Mouse (Mus musculus) right cerebral cortex, postnatal 14 days (tissue): ENCODE measurements at regions not wholly inside any gene's neighbourhood (a gene's known extent, or its start where the extent isn't known, plus 50 kb on each side); places are given as distances from the start of the nearest gene placed in this dataset.

Experiments used
- DNase-seq: peaks from one replicate; pipeline ENCODE4 v3.0.0; 2022

DNA sequence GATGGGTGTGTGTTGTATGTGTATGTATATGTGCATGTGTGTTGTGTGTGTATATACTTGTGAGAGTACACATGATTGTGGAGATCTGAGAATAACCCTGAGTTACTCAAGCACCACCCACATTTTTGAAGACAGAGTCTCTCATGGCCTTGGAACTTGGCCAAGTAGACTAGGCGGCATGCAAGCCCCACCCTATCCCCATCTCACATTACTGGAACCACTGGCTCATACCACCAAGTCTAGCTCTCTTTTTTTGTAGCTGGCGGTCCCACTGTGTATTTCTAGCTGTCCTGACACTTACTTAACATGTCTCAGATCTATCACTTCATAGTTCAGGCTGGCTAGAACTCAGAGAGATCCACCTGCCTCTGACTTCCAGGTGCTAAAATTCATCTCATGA lies 128.0 kb upstream of the Hs6st1 start:
- DNase-seq, result no peak

DNA sequence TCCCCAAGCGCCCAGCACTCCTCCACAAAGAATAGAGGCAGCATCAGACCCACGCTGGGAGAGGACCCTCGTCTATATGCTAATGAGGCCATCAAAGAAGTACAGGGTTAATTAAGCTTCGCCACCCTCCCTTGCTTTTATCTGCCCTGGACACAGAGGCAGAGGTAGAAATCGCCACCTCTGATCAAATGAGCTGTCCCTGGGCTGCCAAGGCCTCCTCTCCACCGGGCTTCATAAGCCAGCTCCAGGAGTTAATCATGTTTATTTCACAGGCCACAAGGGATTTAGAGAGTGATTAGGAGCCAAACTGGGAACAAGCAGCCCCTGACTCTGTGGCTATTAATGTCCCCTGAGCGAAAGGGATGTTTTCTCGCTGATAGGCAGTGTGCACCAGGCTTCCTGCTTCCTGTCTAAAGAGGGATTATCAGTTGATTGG lies 126.5 kb upstream of the Hs6st1 start:
- no peak for DNase-seq

DNA sequence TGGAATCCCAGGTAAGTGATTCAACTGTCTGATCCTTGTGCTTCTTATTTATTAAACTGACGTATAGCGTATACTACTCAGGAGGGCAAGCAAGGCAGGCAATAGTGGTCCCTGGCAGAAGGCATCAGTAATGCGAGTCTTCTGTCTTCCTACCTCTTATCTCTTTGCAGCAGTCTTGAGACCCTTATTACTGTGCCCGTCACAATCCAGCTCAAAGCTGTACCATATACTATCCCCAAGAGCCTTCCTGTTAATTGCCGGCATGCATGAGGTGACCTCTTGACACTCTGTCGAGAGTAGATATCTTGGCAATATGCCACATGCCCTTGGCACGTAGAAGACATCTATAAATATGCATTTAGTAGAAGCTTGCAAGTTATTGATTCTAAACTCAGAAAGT lies 126.0 kb upstream of the Hs6st1 start:
- DNase-seq, result no peak

DNA sequence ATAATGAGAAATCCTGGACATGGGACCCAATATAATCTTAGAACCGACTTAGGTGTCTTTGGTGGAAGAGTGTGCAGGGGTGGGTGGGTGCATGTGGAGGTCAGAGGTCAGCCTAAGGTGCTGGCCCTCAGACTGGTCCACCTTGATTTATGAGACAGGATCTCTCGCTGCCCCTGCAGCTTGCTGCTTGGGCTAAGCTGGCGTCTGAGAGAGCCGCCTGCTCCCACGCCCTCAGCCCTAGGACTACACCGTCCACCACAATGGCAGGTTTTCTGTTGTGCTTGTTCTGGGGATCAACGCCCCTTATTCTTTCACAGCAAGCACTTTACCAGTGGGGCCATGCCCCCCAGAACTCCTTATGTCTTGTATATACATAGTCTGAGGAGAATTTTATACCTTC lies 124.4 kb upstream of the Hs6st1 start:
- DNase-seq, result no peak

DNA sequence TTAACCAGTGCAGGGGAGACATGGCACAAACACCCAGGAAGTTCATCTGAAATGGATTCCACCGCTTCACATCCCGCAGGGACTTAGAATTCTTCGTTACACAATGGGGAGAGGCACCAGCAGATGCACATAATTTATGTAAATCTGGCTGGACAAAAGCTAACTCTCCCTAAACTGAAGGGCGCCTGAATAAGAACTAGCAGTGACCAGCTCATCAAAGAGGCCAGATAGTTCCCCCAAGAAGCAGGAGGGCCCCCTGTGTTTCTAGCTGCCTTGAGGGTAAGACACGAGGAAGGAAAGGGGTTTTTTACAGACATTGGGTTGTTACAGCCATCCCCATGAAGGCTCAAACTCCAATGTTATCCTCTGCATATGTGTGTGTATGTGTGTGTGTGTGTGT lies 123.8 kb upstream of the Hs6st1 start:
- DNase-seq, result no peak

DNA sequence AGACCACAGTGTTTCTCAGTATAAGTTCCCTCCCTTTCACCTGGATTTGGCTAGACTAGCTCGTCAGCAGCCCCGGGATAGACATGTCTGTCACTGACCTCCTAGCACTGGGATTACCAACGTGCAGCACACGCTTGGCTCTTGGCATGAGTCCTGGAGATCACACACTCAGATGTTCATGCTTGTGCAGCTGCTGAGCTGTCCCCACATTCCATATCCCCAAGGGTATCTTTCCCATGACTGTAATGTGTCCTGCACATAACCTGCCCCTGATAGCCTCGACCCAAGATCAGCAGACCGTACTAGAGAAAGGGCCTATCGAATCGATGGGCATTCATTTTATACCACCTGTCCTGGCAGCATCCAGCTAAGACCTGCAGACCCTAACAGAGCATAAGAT lies 123.4 kb upstream of the Hs6st1 start:
- no peak for DNase-seq

DNA sequence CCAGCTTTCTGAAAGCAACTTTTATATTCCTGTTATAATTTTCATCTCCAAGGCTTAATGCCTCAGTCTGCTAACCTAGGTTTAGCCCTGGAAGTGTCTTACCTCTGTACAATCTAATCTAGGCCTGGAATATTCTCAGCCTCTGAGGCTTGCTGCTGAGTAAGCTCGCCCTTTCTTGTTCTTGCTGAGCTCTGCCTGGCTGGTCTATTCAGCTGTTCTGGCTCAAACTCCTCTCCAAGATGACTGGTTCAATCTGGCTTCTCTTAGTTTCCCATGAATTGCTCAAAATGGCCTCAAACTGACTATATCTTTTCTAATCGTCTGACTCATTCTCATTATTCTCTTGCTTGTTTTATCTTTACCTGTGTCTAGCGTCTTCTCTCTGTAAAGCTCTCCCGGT lies 122.6 kb upstream of the Hs6st1 start:
- no peak for DNase-seq

DNA sequence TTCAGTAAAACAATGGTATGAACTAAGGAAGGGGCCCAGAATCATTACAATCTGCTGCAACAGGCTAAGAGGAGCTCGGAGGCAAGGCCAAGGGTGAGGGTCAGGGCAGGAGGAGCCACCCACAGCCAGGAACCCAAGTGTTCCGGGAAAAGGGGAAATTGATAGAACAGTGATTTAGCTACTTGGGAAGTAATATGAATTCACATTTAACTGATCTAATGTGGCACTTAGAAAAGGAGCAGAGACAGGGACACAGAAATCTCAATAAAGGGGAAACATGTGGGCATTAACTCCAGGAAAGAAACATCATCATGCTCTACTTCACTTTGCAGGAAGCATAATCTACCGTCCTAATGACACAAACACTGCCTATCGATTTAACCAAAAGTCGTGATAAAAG lies 120.1 kb upstream of the Hs6st1 start:
- no peak for DNase-seq

DNA sequence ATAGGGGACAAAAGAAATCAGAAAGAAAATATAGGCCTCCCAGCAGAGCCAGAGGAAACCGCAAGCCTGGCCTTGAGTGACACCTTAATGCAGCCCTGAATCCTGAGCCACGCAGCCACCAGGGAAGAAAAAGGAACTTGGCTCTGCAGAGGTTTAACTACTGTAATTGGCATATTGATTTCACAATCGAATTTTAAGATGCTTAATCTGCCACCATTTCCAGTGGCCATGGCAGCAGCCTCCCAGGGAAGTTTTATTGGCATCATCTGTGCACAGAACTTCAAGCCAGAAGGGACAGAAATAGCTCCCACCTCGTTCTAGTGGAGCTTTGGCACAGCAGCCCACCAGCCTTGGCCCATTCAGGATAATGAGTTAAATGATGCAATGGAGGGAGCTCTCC lies 117.1 kb upstream of the Hs6st1 start:
- DNase-seq, result no peak

DNA sequence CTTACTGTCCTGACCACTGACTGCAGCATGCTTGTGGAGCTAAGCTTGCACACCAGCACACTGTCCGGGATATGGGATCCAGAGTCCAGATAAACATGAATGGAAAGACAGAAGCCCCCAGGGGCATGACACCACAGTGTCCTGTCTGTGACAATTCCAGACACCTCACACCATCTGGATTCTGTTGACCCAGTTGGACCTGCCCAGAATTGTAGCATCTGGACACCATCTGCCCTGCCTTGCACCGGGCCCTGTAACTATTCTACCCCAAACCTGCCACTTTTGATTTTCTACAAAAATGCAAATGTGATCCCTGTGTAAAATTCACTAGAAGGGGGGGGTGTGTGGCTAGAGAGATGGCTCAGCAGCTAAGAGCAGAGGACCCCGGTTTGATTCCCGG lies 114.5 kb upstream of the Hs6st1 start:
- DNase-seq, result no peak

DNA sequence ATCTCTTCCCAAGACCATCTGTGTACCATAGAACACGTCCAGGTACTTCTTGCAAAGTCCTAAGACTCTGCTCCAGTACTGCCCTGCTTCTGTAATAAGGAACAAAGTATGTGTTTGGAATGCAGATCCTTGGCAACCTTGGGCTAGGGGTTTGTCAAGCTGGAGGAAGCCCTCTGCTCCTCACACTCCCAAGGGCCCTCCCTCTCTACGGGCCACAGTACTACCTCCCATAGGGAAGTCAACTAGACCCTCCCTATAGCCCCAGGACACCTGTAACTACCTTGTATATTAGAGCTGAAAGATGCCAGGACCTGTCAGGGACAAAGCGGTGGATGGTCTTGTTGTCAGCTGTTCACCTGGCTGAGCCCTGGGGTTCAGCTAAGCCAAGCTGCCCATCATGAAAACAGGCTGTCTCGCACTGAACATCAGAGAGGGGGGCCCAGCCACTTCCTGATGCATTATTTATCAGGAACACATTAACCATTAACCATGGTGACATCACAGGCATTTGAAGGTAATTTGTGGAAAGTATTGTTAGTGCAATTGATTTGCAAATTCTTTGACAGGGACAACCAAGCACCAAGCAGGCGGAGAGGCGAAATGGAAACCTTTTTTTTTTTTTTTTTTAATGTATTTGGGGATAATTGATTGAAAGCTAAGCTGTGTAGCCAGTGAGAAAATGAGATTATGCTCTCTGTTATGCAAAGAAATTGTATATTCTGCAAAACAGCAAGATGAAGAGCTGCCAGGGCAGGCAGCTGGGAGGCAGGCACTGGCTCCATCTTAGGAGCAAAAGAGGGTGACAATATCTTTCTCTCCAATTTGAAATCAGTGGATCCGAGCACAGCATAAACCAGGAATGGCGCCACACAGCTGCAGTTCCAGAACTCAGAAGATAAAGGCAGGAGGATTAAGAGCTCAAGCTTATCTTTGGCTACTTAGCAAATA lies 110.5 kb upstream of the Hs6st1 start:
- no peak for DNase-seq

DNA sequence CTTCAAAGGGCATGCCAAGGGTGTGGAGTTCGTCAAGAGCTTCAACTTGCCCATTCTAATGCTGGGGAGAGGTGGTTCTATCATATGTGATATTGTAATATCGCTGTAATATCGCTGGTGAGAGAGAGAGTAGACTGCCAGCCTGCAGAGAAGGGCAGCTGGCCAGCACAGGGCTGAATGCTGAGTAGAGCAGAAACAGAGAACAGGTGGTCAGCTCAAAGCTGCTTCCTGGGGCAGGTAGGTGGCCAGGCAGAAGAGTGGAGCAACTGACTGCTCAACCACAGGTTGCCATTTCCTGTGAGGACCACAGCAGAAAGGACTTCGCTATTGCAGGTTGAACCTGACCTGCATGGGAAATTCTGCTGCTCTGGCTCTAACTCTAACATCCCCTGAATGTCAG lies 108.5 kb upstream of the Hs6st1 start:
- DNase-seq, result no peak

DNA sequence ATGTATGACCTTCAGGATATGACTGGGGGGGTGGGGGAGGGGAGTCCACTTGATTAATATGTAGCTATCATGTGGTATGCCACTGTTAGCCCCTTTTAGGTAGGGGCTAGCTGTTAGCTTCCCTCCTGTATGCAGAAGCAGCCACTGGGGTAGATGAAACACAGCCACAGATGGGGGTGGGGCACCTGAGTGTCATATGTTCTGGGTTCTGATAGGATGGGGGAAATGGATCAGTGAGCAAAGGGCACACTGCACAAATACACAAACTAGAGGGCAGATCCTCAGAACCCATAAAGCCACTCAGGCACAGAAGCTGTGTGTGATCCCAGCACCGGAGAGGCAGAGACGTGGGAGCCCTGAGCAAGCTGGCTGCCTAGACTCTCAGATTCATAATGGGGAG lies 107.4 kb upstream of the Hs6st1 start:
- DNase-seq, result no peak

DNA sequence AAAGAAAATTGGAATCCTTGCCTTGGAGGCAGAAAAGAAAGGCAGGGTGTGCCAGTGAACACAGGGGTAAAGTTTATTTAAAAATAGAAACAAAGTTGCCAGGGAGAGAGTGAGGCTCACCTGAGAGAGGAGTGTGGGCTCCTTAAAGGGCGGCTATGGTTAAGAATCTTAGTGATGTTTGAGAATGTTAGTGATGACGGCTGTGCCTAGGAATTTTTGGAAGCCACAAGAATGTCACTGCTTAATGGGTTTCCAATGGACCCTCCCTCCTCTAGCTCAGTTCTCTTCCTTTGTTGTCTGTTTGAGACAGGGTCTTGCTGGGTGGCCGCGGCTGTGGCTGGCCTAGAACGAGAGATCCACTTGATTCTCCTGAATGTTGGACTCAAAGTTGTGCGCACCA lies 106.3 kb upstream of the Hs6st1 start:
- DNase-seq, result no peak

DNA sequence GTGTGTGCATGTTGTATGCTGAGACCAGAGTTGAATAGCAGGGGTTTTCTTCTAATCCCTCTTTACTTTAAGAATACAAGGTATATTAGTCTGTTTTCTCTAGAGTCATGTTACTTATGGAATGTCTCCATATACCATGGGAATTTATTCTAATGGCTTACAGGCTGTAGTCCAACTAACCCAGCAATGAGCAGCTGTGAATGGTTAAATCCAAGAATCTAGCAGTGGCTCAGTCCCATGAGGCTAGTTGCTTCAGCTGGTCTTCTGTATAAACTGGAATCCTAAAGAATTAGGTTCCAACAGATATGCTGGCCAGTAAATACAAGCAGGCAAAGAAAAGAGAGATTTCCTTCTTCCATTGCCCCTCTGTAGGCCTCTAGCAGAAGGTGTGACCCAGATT lies 99.7 kb upstream of the Hs6st1 start:
- DNase-seq, result no peak

DNA sequence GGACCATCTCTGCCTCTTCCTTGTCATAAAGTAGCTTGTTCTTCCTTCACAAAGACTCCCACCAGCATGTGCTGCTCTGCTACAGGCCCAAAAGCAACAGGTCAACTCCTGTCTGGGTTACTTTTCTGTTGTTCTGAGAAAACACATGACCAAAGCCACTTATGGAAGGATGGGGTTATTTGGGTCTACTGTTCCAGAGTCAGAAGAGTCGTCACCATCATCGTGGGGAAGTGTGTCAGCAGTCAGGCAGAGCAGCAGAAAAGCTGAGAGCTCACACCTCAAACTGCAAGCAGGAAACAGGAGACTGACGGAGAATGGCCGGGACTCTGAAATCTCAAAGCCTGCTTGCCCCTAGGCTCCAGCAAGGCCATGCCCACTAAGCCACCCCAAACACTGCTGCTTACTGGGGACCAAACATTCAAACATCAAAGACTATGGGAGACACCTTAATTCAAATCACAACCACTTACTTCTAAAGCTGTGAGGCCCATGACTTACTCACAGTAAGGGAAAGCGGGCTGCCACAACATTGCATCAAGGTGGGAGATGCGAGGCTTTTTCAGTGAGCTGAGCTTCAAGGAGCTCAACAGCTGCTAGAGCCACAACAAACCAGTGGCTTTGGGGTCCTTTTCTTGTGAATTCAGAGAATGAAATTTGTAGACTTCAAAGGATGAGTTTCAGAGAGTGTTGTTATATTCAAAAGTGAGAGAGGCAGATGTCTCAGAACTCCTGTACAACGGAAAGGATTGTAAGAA lies 96.6 kb upstream of the Hs6st1 start:
- DNase-seq, result no peak

DNA sequence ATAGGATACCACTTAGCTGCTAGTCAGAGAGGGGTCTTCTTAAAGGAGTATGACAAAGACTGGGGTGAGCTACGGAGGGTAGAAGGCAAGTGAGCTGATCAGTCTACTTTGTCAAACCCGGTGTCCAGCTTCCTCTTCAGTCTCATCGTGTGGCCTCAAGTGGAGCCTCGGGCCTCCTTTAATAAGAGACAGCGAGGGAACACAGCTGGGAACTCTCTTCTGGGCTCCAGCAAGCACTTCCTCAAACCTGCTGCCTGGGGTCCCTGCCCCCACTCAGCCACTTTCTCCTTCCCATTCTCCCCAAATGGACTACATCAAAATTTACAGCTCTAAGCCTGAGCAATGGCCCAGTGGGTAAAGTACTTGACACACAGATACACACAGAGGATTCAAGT lies 96.0 kb upstream of the Hs6st1 start:
- DNase-seq, result no peak

DNA sequence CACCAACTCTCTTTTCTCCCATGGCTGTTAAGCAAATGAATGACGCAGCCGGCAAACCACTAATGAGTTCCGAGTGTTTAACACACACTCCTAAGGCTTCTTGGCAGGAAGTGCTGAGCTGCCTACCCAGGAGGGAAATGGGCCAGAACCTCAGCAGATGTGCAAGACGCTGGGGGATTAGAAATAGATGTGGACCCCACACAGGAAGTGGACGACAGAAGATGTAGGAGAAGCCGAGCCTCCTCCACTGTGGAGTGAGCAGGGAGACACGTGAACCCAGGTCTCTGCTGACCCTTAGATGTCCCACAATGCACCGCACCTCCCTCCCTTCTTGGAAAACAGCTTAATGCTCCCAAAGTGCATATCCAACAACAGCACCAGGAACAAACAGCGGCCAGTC lies 94.8 kb upstream of the Hs6st1 start:
- DNase-seq, result no peak

DNA sequence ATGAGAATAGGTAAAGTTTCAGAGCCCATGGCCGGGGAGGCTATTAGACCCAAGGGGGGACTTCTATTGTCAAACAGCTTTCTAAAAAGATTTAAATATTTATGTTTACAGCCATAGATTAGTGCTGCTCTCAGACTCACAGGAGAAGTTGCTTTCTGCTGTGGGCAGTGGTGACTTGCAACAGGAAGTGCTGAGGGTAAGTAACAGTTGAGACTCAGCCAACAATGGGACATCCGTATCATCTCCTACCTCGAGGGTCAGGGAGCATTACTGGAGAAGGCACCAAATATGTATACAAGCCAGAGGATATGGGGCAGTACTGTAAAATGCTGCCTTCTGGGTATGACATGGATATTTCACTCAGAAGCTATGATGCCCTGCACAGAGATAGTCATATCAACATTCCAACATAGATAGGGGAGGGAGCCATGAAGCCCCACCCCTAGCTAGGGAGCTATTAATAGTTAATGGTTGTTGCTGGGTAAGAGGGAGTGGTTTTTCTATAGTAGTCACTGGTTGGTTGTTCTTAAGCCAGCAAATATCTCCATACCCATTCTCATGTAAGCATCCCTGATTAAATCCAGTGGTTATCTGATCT lies 92.5 kb upstream of the Hs6st1 start:
- no peak for DNase-seq

DNA sequence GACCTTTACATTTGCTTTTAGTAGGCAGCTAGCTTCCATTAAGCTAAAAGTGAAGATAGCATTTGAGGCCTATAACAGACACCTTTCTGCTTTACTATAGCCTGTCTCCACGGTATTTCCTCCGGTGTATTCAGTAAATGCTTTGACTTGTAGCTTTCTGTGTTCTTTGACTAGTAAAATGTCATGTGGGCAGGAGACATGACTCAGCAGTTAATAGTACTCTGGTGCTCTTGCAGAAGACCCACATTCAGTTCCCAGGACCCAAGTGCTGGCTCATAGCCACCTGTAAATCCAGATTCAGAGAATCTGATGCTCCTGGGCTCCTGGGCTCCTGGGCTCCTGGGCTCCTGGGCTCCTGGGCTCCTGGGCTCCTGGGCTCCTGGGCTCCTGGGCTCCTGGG lies 91.7 kb upstream of the Hs6st1 start:
- DNase-seq, result no peak

DNA sequence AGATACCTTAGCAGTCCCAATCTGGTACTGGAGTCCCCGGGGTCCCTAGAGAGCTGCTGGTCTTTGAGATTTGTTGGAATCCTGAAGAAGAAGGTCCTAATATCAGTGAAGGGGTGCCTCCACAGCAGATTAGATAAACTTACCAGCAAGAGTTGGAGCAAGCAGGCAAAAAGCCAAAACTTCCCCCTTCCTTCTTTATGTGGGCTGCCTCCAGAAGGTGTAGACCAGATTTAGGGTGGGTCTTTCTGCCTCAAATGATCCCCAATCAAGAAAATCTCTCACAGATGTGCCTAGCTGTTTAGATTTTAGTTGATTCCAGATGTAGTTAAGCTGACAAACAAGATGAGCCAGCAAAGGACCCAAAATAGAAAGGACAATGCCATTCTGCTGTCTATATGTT lies 90.1 kb upstream of the Hs6st1 start:
- DNase-seq, result no peak

DNA sequence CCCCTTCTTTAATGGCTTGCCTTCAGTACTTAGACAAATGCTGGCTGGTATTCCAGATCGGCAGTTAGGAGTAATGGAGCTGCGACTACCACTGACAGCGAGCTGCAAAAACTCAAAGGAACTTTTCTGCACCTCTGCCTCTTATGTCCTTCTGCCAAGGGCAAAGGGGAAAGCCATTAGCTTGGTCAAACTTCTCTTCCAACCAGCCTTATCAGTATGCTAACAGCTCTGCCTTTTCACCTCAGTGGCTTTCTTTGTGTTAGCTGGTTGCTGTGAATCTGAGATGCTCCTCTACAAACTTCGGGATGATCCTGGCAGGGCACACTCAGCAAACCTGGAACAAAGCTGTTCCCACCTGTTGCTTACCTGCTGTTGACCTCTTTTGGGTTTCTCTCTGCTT lies 89.4 kb upstream of the Hs6st1 start:
- no peak for DNase-seq

DNA sequence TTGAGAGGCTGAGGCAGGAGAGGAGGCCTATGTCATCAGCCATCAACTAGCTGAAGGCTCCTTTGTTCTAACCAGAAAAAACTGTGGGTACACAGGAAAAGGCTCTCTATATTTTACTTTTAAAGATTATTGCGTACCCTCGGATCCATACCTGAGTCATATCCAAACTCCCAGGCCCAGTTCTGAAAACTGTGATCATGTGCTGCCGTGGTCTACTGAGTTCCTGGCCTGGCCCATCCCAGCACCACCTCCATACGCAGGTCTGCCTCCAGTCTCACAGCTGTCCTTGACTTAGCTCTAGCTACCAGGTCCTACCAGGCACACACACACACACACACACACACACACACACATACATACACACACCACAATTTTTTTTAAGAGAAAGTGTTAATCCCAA lies 87.0 kb upstream of the Hs6st1 start:
- DNase-seq, result no peak

DNA sequence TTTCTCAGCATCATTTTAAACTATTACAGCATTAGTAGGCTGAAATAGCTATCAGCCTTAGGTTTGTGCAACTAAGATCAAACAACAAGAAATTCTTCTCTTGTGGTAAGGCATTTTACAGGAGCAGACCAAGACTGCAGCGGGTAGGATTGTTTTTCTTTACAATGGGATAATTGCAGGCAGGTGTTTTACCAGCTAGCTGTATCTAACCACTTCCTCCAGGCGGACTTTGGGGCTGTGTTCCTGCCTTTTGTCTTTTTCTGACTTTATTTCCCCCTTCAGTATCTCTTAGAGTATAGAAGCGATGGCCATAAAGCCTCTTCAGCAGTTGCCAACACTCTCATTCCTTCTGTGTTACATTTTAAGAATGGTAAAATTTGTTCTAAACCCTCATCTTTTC lies 84.8 kb upstream of the Hs6st1 start:
- no peak for DNase-seq
